Mouse (Mus musculus): Measurements from ENCODE around the gene A930017K11Rik.

A930017K11Rik gene

GRCm38 (mm10) chr17:25941511-25942241, 10.7 kb downstream of the A930017K11Rik start:
- in situ Hi-C loops (cut with MboI; ENCODE audit: low sequenced_read_pairs), result no loop called here

- in situ Hi-C loops (cut with MboI; ENCODE audit: low sequenced_read_pairs), result no loop called here
These were observed 17.8 kb downstream of the A930017K11Rik start for GRCm38 (mm10) chr17:25934526-25934925.

GRCm38 (mm10) chr17:25925348-25925747, 27.0 kb downstream of the A930017K11Rik start:
- in situ Hi-C loops (cut with MboI; ENCODE audit: low sequenced_read_pairs), result no loop called here

- in situ Hi-C loops (cut with MboI; ENCODE audit: low sequenced_read_pairs), result no loop called here
These were observed 30.2 kb downstream of the A930017K11Rik start for GRCm38 (mm10) chr17:25922120-25922519.

GRCm38 (mm10) chr17:25919786-25920642, 32.4 kb downstream of the A930017K11Rik start:
- in situ Hi-C loops (cut with MboI; ENCODE audit: low sequenced_read_pairs), result no loop called here

GRCm38 (mm10) chr17:25919144-25919785, 33.1 kb downstream of the A930017K11Rik start, which contains the start of gene Rab40c:
TSS of gene Rab40c (minus strand) at chr17:25919727.
- in situ Hi-C loops (cut with MboI; ENCODE audit: low sequenced_read_pairs), result no loop called here

- in situ Hi-C loops (cut with MboI; ENCODE audit: low sequenced_read_pairs), result no loop called here
These were observed 34.2 kb downstream of the A930017K11Rik start for GRCm38 (mm10) chr17:25918037-25918750.

GRCm38 (mm10) chr17:25916931-25917647, 35.3 kb downstream of the A930017K11Rik start:
- in situ Hi-C loops (cut with MboI; ENCODE audit: low sequenced_read_pairs), result no loop called here

- in situ Hi-C loops (cut with MboI; ENCODE audit: low sequenced_read_pairs), result no loop called here
These were observed 38.1 kb downstream of the A930017K11Rik start for GRCm38 (mm10) chr17:25914295-25914694.

GRCm38 (mm10) chr17:25913877-25914275, 38.5 kb downstream of the A930017K11Rik start:
- in situ Hi-C loops (cut with MboI; ENCODE audit: low sequenced_read_pairs), result no loop called here

GRCm38 (mm10) chr17:25913186-25913876, 39.0 kb downstream of the A930017K11Rik start:
- in situ Hi-C loops (cut with MboI; ENCODE audit: low sequenced_read_pairs), result no loop called here

- in situ Hi-C loops (cut with MboI; ENCODE audit: low sequenced_read_pairs), result no loop called here
These were observed 40.5 kb downstream of the A930017K11Rik start for GRCm38 (mm10) chr17:25911816-25912215.

- in situ Hi-C loops (cut with MboI; ENCODE audit: low sequenced_read_pairs), result no loop called here
These were observed 44.7 kb downstream of the A930017K11Rik start for GRCm38 (mm10) chr17:25907640-25908039.

GRCm38 (mm10) chr17:25903061-25903460, 49.3 kb downstream of the A930017K11Rik start:
- in situ Hi-C loops (cut with MboI; ENCODE audit: low sequenced_read_pairs), result no loop called here

GRCm38 (mm10) chr17:25900193-25900592, 52.2 kb downstream of the A930017K11Rik start:
- in situ Hi-C loops (cut with MboI; ENCODE audit: low sequenced_read_pairs), result no loop called here

Measured in CH12F3 (cell line).